Mouse (Mus musculus) forebrain, postnatal 0 days (tissue): Measurements from ENCODE around the gene Ogfod2. TPM values are rescaled to one million over a fixed set of nuclear protein-coding genes. Genes with fewer than 3 reads are reported as not detected.
A peak's percentile ranks its signal among the peaks of the same experiment; 100 is the strongest.

Experiments
- ATAC-seq: fragments of 200-750 bp; cut with Nextera tagmentation; 2 replicates; pipeline ENCODE4 v1.8.0; 2017; ENCODE audit warnings: mild to moderate bottlenecking, moderate library complexity
- DNase-seq: peaks from one replicate; pipeline ENCODE4 v3.0.0-alpha.2; 2015
- H3K27ac ChIP-seq: fragments of 300-500 bp; sonication (generic); 2 replicates; pipeline ENCODE4 v1.5.1; 2014; ENCODE audit warnings: low read depth, mild to moderate bottlenecking, antibody characterized with exemption, low read length, moderate library complexity, mixed read lengths
- H3K27me3 ChIP-seq: fragments of 300-500 bp; sonication (generic); 2 replicates; pipeline ENCODE4 v1.6.1; 2014; ENCODE audit warnings: mild to moderate bottlenecking, low read length, mixed read lengths; ENCODE audit not compliant: insufficient read depth
- H3K36me3 ChIP-seq: fragments of 300-500 bp; sonication (generic); 2 replicates; pipeline ENCODE4 v1.6.1; 2014; ENCODE audit warnings: mild to moderate bottlenecking, moderate library complexity; ENCODE audit not compliant: insufficient read depth
- H3K4me1 ChIP-seq: fragments of 300-500 bp; sonication (generic); 2 replicates; pipeline ENCODE4 v1.6.1; 2014; ENCODE audit warnings: antibody characterized with exemption; ENCODE audit not compliant: insufficient read depth
- H3K4me2 ChIP-seq: fragments of 300-500 bp; sonication (generic); 2 replicates; pipeline ENCODE4 v1.6.1; 2014; ENCODE audit warnings: low read depth, mild to moderate bottlenecking, moderate library complexity
- H3K4me3 ChIP-seq: fragments of 300-500 bp; sonication (generic); 2 replicates; pipeline ENCODE4 v1.5.1; 2014; ENCODE audit warnings: low read depth, low read length, mixed read lengths
- H3K9ac ChIP-seq: fragments of 300-500 bp; sonication (generic); 2 replicates; pipeline ENCODE4 v1.6.1; 2014; ENCODE audit warnings: mild to moderate bottlenecking
- H3K9me3 ChIP-seq: fragments of 300-500 bp; sonication (generic); 2 replicates; pipeline ENCODE4 v1.6.1; 2016; ENCODE audit warnings: low read length
- CTCF ChIP-seq: sonication (generic); IDR thresholded peaks from 2 replicates; pipeline ENCODE4 v1.5.1; 2016; ENCODE audit warnings: antibody characterized with exemption, control low read depth, low read depth
- WGBS: fragments of 180-500 bp; shearing (Covaris S2); extraction: QIAGEN DNeasy Blood & Tissue Kit; methylation state at CpG from one replicate; pipeline ENCODE4 v1.1.7; 2014; 5-methylcytosine and 5-hydroxymethylcytosine counted together
- polyA plus RNA-seq: library from polyadenylated mRNA; unstranded; fragments of >200 nt; fragmentation: Nextera tagmentation; extraction: Ambion mirVana; gene quantifications from 2 replicates; pipeline ENCODE4 v1.2.1, GENCODE M21; 2015
- total RNA-seq: library from RNA; depleted of rRNA; stranded (reverse); fragments of >200 nt; gene quantifications from 2 replicates; pipeline ENCODE4 v1.2.3, GENCODE M21; 2014

Ogfod2 gene
- total and polyA plus RNA-seq, 2 experiments from 2014 or later: 40.7 to 56.0 TPM

DNA sequence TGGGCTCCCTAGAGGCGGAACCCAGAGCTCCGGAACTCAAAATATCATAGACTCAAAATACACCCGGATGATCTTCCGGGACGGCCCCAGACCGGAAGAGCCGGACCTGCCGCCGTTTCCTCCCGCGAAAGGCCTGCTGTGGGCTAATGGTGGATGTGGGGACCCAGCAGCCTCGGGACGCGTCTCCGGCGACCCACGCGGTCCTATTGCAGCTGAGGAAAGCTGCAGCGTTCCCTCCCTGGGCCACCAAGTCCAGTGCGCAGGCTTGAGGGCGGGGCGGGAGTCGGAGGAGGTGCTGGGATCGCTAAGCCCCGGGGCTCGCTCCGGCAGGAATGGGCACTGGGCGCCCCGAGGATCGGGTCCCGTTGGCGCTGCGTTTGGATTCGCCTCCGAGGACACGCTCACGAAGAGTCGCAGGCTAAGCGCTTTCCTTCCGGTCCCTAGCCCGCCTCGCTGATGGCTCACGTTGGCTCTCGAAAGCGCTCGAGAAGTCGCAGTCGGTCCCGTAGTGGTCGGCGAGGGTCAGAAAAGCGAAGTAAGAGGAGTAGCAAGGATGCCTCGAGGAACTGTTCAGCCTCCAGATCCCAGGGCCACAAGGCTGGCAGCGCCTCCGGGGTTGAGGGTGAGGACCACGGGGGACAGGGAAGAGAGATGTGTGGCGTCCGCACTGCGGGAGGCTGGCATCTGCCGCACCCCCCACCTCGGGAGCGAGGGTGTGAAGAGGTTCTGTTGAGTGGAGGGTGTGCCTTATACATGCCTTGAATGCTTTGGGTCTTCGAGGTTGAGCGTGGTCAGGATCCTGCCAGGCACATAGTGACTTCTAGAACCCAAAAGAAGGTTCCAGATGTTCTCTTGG lies 4.1 kb downstream of the Ogfod2 start, which contains the start of gene Arl6ip4:
Arl6ip4 (plus strand) TSS at position 100 of the 856 bp plus-strand sequence.
- ATAC-seq (peak; percentile 15), DNase-seq (peak; percentile 90)
- Histone ChIP-seq H3K36me3 (peaks cover 34% of the 10 kb centered on the region), H3K9me3 (no peaks in the 10 kb centered on the region), H3K9ac (peak within 1 kb of the TSS; percentile 92), H3K4me2 (peak within 1 kb of the TSS; percentile 82), H3K27me3 (no peaks in the 10 kb centered on the region), H3K27ac (peak within 1 kb of the TSS; percentile 86), H3K4me1 (peaks cover 14% of the 10 kb centered on the region; the same call in 1 of the 2 replicates), H3K4me3 (peak within 1 kb of the TSS; percentile 85)
- 1% methylated on average over 63 of the region's 64 CpGs for WGBS
- no peak for TF ChIP-seq CTCF

DNA sequence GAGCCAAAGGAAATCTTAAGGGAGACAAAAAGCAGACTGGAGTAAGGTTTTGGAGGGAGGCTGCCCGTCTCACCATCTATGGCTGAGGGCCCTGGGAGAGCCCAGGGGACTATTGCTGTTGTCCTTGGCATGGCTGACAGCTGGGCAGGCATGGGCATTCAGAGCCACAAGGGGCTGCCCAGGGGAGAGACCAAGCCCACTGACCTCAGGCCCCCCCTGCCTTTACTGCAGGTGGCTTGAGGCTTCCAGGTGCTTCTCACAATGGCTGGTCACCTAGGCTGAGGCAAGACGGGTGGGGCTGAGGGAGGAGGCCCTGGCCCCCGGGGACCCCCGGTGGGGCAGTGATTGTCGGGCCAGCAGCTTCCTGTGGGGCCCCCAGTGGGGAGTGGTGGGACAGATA lies 7.1 kb downstream of the Ogfod2 start:
- WGBS: 86% methylated on average over 5 of the region's 5 CpGs
- DNase-seq (no peak), ATAC-seq (no peak)
- no peaks in the 10 kb centered on the region for H3K9me3 ChIP-seq
- no peak overlapping the region for H3K4me2 ChIP-seq
- peaks cover 7% of the 10 kb centered on the region; the same call in 1 of the 2 replicates for H3K4me1 ChIP-seq
- H3K9ac ChIP-seq: no peak overlapping the region
- no peaks in the 10 kb centered on the region for H3K27me3 ChIP-seq
- no peak for TF ChIP-seq CTCF
- no peak overlapping the region for H3K4me3 ChIP-seq
- peaks cover 61% of the 10 kb centered on the region for H3K36me3 ChIP-seq
- H3K27ac ChIP-seq: no peak overlapping the region

DNA sequence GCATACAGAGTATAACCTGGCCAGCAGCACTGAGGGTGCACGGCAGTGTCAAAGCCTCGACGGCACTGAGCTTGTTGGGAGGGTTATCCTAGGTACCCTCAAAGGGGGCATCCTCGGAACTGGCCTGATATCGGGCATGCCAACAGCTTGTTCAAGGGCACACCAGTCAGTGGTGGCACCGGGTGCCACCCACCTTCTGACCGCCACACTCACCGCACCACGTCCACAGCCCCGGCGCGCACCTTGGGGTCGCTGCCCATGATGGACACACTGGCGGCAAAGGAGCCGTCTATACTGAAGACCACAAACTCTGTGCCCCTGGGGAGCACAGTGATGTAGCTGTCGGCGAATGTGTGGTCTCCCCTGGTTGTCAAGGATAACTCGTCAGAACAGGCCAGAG lies 10.3 kb downstream of the Ogfod2 start:
- no peak overlapping the region for H3K4me3 ChIP-seq
- no peak overlapping the region for H3K9ac ChIP-seq
- H3K36me3 ChIP-seq: peaks cover 86% of the 10 kb centered on the region
- H3K4me2 ChIP-seq: no peak overlapping the region
- no peaks in the 10 kb centered on the region for H3K4me1 ChIP-seq
- no peak overlapping the region for H3K27ac ChIP-seq
- ATAC-seq (no peak), DNase-seq (no peak)
- 90% methylated on average over 18 of the region's 18 CpGs for WGBS
- no peaks in the 10 kb centered on the region for H3K9me3 ChIP-seq
- no peaks in the 10 kb centered on the region for H3K27me3 ChIP-seq
- TF ChIP-seq CTCF: no peak

DNA sequence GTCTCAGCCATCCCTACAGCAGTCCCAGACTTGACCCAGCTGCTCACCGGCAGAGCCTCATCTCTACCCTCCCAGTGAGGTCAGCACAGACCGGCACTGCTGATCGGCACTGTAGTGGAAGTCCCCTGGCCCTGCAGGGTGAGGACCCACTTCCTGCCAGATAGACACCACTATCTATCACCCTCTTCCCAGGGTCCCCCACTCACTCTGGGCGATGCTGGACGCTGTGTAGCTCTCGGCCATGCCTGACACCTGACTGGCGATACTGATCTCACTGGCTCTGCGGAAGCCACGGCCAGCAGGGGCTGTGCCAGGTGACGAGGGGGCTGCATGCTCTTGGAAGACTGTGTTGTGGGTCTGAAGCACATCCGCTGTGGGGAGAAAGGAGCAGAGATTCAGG lies 13.0 kb downstream of the Ogfod2 start:
- no peak overlapping the region for H3K27ac ChIP-seq
- H3K27me3 ChIP-seq: no peaks in the 10 kb centered on the region
- no peaks in the 10 kb centered on the region for H3K9me3 ChIP-seq
- no peak overlapping the region for H3K4me3 ChIP-seq
- ATAC-seq (no peak), DNase-seq (no peak)
- no peaks in the 10 kb centered on the region for H3K4me1 ChIP-seq
- 90% methylated on average over 11 of the region's 11 CpGs for WGBS
- H3K36me3 ChIP-seq: peaks cover 89% of the 10 kb centered on the region
- no peak overlapping the region for H3K4me2 ChIP-seq
- no peak overlapping the region for H3K9ac ChIP-seq
- no peak for TF ChIP-seq CTCF

DNA sequence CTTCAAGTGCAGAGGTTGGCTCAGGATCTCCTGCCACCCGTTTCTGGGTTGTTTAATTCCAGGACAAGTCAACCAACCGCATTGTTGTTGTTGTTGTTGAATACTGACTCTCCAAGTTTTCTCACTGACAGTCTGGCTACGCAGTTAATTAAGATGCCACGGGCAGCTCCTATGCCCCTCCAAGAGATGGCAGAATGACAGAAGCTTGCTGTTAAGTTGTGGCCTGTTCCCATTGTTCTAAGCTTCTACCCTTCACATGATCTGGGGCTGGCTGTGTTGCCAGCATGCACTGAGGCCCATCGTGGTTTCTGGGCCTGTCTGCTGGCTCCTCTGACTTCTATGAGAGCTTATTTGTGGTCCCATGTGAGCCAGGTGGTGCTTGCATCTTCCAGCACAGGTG lies 22.2 kb downstream of the Ogfod2 start:
- Histone ChIP-seq H3K27me3 (no peaks in the 10 kb centered on the region), H3K36me3 (peaks cover 74% of the 10 kb centered on the region), H3K4me3 (no peak overlapping the region), H3K4me1 (no peaks in the 10 kb centered on the region), H3K4me2 (no peak overlapping the region), H3K9me3 (no peaks in the 10 kb centered on the region), H3K9ac (no peak overlapping the region), H3K27ac (no peak overlapping the region)
- no peak for ATAC-seq
- DNase-seq: no peak
- TF ChIP-seq CTCF: no peak
- WGBS: 83% methylated on average over 5 of the region's 5 CpGs

DNA sequence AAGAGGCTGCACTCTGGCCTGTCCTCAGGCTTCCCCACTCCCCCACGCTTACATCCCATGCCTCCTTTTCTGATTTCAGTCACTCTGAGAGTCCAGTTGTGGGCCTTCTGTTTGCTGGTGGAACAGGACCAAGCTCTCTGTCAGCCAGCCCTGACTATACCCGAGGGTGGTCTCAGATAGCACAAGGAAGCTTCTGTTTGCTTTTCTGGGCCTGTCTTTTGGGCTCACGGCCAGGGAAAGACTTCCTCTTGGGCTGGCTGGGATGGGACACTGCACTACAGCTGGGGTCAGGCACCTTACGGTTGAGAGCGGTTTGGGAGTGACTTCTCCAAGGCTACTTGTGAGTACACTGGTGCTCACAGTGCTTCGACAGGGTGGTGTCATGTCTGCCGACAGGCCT lies 26.0 kb downstream of the Ogfod2 start:
- WGBS: 74% methylated on average over 7 of the region's 7 CpGs
- TF ChIP-seq CTCF: no peak
- H3K9me3 ChIP-seq: no peaks in the 10 kb centered on the region
- peaks cover 63% of the 10 kb centered on the region for H3K36me3 ChIP-seq
- no peak for DNase-seq
- no peaks in the 10 kb centered on the region for H3K27me3 ChIP-seq
- peak; percentile 36 for ATAC-seq
- no peak overlapping the region for H3K4me3 ChIP-seq
- H3K4me1 ChIP-seq: no peaks in the 10 kb centered on the region
- H3K9ac ChIP-seq: no peak overlapping the region
- no peak overlapping the region for H3K4me2 ChIP-seq
- H3K27ac ChIP-seq: no peak overlapping the region

DNA sequence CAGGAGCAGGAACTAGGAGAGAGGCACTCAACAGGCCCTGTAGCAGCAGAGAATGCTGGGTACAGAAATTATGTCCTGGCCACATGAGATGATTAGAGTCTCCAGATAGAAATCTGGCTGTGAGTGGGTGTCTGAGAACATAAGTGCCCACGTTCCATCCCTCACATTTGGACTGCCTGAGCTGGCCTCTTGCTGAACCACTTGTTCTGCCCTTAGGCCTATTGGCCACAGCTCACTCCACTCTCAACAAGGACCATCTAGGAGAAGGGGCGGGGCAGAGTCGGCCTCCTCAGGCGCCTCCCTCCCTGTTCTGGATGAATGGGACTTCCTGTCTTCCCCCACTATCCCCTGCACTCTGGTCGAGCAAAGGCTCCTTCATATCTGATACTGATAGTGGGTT lies 36.9 kb downstream of the Ogfod2 start:
- 66% methylated on average over 5 of the region's 5 CpGs for WGBS
- Histone ChIP-seq H3K27ac (no peak overlapping the region), H3K27me3 (no peaks in the 10 kb centered on the region), H3K9me3 (no peaks in the 10 kb centered on the region), H3K4me1 (no peaks in the 10 kb centered on the region), H3K9ac (no peak overlapping the region), H3K36me3 (peaks cover 22% of the 10 kb centered on the region), H3K4me2 (no peak overlapping the region), H3K4me3 (no peak overlapping the region)
- DNase-seq (no peak), ATAC-seq (no peak)
- TF ChIP-seq CTCF: no peak
